Mouse (Mus musculus): Measurements from ENCODE around the gene Rhox2a. TPM values are rescaled to one million over a fixed set of nuclear protein-coding genes. Genes with fewer than 3 reads are reported as not detected.

The Rhox2a gene
- total RNA-seq, 1 experiment, result 7.2 TPM

Other genes starting within 250 kb of the Rhox2a start
- not detected in 2 replicates for gene Sowahd, start 196.1 kb upstream of the Rhox2a start, total RNA-seq (2012; rRNA removed)
- 1,536 and 1,684 TPM in 2 replicates for gene Rpl39, start 159.6 kb upstream of the Rhox2a start, total RNA-seq (2012; rRNA removed)
- gene Upf3b, start 134.7 kb upstream of the Rhox2a start, total RNA-seq (2012; rRNA removed), result 15.0 and 18.8 TPM in 2 replicates
- 8.2 and 10.9 TPM in 2 replicates for gene Nkap, start 118.2 kb upstream of the Rhox2a start, total RNA-seq (2012; rRNA removed)
- gene Akap14, start 76.1 kb upstream of the Rhox2a start, total RNA-seq (2012; rRNA removed), result not detected in 2 replicates
- 353 and 389 TPM in 2 replicates for gene Ndufa1, start 53.8 kb upstream of the Rhox2a start, total RNA-seq (2012; rRNA removed)
- gene Rnf113a1, start 53.7 kb upstream of the Rhox2a start, total RNA-seq (2012; rRNA removed), result 5.6 and 6.3 TPM in 2 replicates
- 2.3 and 2.9 TPM in 2 replicates for gene Gm9, start 33.9 kb upstream of the Rhox2a start, total RNA-seq (2012; rRNA removed)
- gene Rhox1, start 22.7 kb upstream of the Rhox2a start, total RNA-seq (2012; rRNA removed), result 1.4 and 3.0 TPM in 2 replicates
- gene Rhox3a, start 4.9 kb downstream of the Rhox2a start, total RNA-seq (2012; rRNA removed), result not detected in 2 replicates
- not detected in 2 replicates for gene Rhox4a, start 20.4 kb downstream of the Rhox2a start, total RNA-seq (2012; rRNA removed)
- gene Rhox3a2, start 135.1 kb downstream of the Rhox2a start, total RNA-seq (2012; rRNA removed), result not detected in 2 replicates
- 0.36 TPM in 1 of 2 replicates, not detected in the other for gene Rhox4a2, start 145.9 kb downstream of the Rhox2a start, total RNA-seq (2012; rRNA removed)
- 0.69 and 2.1 TPM in 2 replicates for gene Rhox2b, start 167.1 kb downstream of the Rhox2a start, total RNA-seq (2012; rRNA removed)
- 0.40 TPM in 1 of 2 replicates, not detected in the other for gene Rhox4b, start 187.5 kb downstream of the Rhox2a start, total RNA-seq (2012; rRNA removed)
- 0.48 and 0.49 TPM in 2 replicates for gene Rhox2c, start 208.7 kb downstream of the Rhox2a start, total RNA-seq (2012; rRNA removed)
- gene Rhox3c, start 213.6 kb downstream of the Rhox2a start, total RNA-seq (2012; rRNA removed), result not detected in 2 replicates
- 0.27 TPM in 1 of 2 replicates, not detected in the other for gene Rhox4c, start 235.4 kb downstream of the Rhox2a start, total RNA-seq (2012; rRNA removed)
- 0.31 TPM in 1 of 2 replicates, not detected in the other for gene Rhox2d, start 248.5 kb downstream of the Rhox2a start, total RNA-seq (2012; rRNA removed)